Mouse (Mus musculus): ENCODE measurements around the gene Gabrb1. TPM values are rescaled to one million over a fixed set of nuclear protein-coding genes. Genes with fewer than 3 reads are reported as not detected.

The Gabrb1 gene
- polyA plus RNA-seq, 1 experiment from 2014 or later: 0.26 TPM

GRCm38 (mm10) chr5:71970140-71970800, 312.4 kb downstream of the Gabrb1 start:
- H3K36me3 ChIP-seq: no peaks in the 10 kb centered on the region
- no peak for ATAC-seq (ENCODE audit: borderline replicate concordance, extremely low read depth, low FRiP score, low TSS enrichment)
- 77% methylated on average over 8 of the region's 8 CpGs for WGBS
- no peak overlapping the region for H3K27ac ChIP-seq
- no peak overlapping the region for H3K9ac ChIP-seq
- no peak overlapping the region for H3K4me3 ChIP-seq
- no peaks in the 10 kb centered on the region for H3K27me3 ChIP-seq
- H3K4me1 ChIP-seq: no peaks in the 10 kb centered on the region
- H3K9me3 ChIP-seq: no peaks in the 10 kb centered on the region
- no peak overlapping the region for H3K4me2 ChIP-seq

- no peak for ATAC-seq (ENCODE audit: borderline replicate concordance, extremely low read depth, low FRiP score, low TSS enrichment)
- H3K4me3 ChIP-seq: no peak overlapping the region
Measured at GRCm38 (mm10) chr5:71972831-71973230, 314.9 kb downstream of the Gabrb1 start.

GRCm38 (mm10) chr5:71976133-71976532, 318.2 kb downstream of the Gabrb1 start:
- Histone ChIP-seq H3K4me1 (no peaks in the 10 kb centered on the region), H3K4me3 (no peak overlapping the region), H3K4me2 (no peak overlapping the region), H3K9me3 (no peaks in the 10 kb centered on the region), H3K9ac (no peak overlapping the region), H3K27ac (no peak overlapping the region), H3K27me3 (no peaks in the 10 kb centered on the region), H3K36me3 (no peaks in the 10 kb centered on the region)
- WGBS: 76% methylated on average over 4 of the region's 4 CpGs
- ATAC-seq (ENCODE audit: borderline replicate concordance, extremely low read depth, low FRiP score, low TSS enrichment): no peak

More at GRCm38 (mm10) chr5:71972831-71973230, 314.9 kb downstream of the Gabrb1 start:
- 71% methylated on average over 5 of the region's 5 CpGs for WGBS
- H3K9me3 ChIP-seq: no peaks in the 10 kb centered on the region
- H3K4me1 ChIP-seq: no peaks in the 10 kb centered on the region
- no peaks in the 10 kb centered on the region for H3K36me3 ChIP-seq
- H3K9ac ChIP-seq: no peak overlapping the region
- no peaks in the 10 kb centered on the region for H3K27me3 ChIP-seq
- no peak overlapping the region for H3K4me2 ChIP-seq
- no peak overlapping the region for H3K27ac ChIP-seq

GRCm38 (mm10) chr5:71976571-71977061, 318.7 kb downstream of the Gabrb1 start:
- Histone ChIP-seq H3K4me1 (no peaks in the 10 kb centered on the region), H3K27me3 (no peaks in the 10 kb centered on the region), H3K9me3 (no peaks in the 10 kb centered on the region), H3K36me3 (no peaks in the 10 kb centered on the region), H3K27ac (no peak overlapping the region), H3K9ac (no peak overlapping the region), H3K4me3 (no peak overlapping the region), H3K4me2 (no peak overlapping the region)
- no peak for ATAC-seq (ENCODE audit: borderline replicate concordance, extremely low read depth, low FRiP score, low TSS enrichment)
- 61% methylated on average over 5 of the region's 5 CpGs for WGBS

DNA sequence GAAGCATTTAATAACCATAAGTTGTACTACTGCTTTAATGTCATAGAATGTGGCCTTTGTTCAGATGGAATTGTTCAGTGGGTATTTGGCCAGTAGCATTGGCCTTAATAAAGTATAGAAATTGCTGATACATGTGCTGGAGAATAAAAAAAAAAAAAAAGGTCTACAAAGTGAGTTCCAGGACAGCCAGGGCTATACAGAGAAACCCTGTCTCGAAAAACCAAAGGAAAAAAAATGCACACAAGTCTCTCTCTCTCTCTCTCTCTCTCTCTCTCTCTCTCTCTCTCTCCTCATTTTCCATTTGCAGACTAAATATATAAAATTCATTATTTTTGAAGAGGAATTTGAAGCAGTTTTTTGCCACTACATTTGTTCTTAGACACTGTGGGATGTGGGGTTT, 328.6 kb downstream of the Gabrb1 start:
- ATAC-seq (ENCODE audit: borderline replicate concordance, extremely low read depth, low FRiP score, low TSS enrichment): no peak
- Histone ChIP-seq H3K4me2 (no peak overlapping the region), H3K9ac (no peak overlapping the region), H3K4me1 (no peaks in the 10 kb centered on the region), H3K9me3 (no peaks in the 10 kb centered on the region), H3K4me3 (no peak overlapping the region), H3K27ac (no peak overlapping the region), H3K27me3 (no peaks in the 10 kb centered on the region), H3K36me3 (no peaks in the 10 kb centered on the region)
- WGBS: 73% methylated on average over 1 of the region's 1 CpGs

- no peaks in the 10 kb centered on the region for H3K36me3 ChIP-seq
- H3K9ac ChIP-seq: no peak overlapping the region
- no peak overlapping the region for H3K4me3 ChIP-seq
- no peaks in the 10 kb centered on the region for H3K4me1 ChIP-seq
- WGBS: 67% methylated on average over 5 of the region's 5 CpGs
- no peak overlapping the region for H3K27ac ChIP-seq
- no peaks in the 10 kb centered on the region for H3K9me3 ChIP-seq
- no peak for ATAC-seq (ENCODE audit: borderline replicate concordance, extremely low read depth, low FRiP score, low TSS enrichment)
- no peak overlapping the region for H3K4me2 ChIP-seq
- no peaks in the 10 kb centered on the region for H3K27me3 ChIP-seq
Measured at GRCm38 (mm10) chr5:71986983-71987398, 329.1 kb downstream of the Gabrb1 start.

GRCm38 (mm10) chr5:71999466-71999865, 341.6 kb downstream of the Gabrb1 start:
- H3K36me3 ChIP-seq: no peaks in the 10 kb centered on the region
- no peak overlapping the region for H3K9ac ChIP-seq
- no peaks in the 10 kb centered on the region for H3K27me3 ChIP-seq
- no peaks in the 10 kb centered on the region for H3K9me3 ChIP-seq
- H3K27ac ChIP-seq: no peak overlapping the region
- no peaks in the 10 kb centered on the region for H3K4me1 ChIP-seq
- no peak overlapping the region for H3K4me3 ChIP-seq
- H3K4me2 ChIP-seq: no peak overlapping the region
- ATAC-seq (ENCODE audit: borderline replicate concordance, extremely low read depth, low FRiP score, low TSS enrichment): no peak
- 77% methylated on average over 4 of the region's 4 CpGs for WGBS

DNA sequence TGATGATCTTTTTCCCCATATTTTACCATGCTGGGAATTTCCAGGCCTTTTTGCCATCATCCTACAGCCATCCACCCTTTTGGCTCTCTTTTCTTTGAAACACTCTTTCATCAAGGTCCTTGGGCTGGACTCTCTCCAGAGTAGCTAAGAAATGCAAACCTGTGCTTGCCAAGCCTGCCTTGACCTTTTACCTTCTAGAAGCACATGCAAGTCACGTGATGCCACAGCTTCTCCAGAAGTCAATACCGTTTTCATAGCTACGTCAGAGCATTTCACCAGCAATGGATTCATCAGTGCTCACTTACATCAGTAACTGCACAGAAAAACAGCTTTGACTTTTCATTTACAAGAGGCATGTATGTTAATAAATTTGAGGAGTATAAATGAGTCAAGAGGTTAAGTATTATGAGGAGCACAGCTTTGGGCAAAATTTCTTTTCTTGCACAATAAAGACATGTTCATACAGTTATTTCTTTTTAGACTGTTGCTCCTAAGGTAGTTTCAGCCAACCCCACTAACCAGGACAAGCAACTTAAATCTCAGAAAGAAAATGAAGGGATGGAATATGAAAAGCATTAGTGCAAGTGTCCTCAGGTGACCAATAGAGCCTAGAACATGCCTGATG, 346.0 kb downstream of the Gabrb1 start:
- H3K9me3 ChIP-seq: no peaks in the 10 kb centered on the region
- H3K4me3 ChIP-seq: no peak overlapping the region
- WGBS: 65% methylated on average over 3 of the region's 3 CpGs
- no peak overlapping the region for H3K9ac ChIP-seq
- H3K27ac ChIP-seq: no peak overlapping the region
- H3K27me3 ChIP-seq: no peaks in the 10 kb centered on the region
- H3K4me1 ChIP-seq: no peaks in the 10 kb centered on the region
- H3K36me3 ChIP-seq: no peaks in the 10 kb centered on the region
- no peak for ATAC-seq (ENCODE audit: borderline replicate concordance, extremely low read depth, low FRiP score, low TSS enrichment)
- H3K4me2 ChIP-seq: no peak overlapping the region

DNA sequence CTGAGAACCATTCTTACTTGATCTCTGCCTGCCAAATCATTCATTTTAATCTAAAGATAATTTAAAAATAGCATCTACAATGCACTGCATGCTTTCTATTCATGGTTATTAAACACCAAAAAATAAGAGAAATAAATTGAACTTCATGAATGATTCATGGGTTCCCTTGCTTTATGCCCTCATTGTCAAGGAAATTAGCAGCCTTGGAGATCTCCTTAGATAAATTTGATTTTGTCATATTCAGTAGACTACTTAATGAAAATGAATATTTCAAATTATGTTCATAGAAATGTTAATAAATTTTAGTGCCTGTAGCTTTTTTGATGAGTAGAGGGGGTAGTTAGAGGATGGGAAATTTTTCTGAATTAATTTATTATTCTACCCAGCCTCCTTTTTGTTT, 379.0 kb downstream of the Gabrb1 start:
- Histone ChIP-seq H3K4me2 (no peak overlapping the region), H3K9ac (no peak overlapping the region), H3K4me1 (no peaks in the 10 kb centered on the region), H3K36me3 (no peaks in the 10 kb centered on the region), H3K27me3 (no peaks in the 10 kb centered on the region), H3K27ac (no peak overlapping the region), H3K9me3 (no peaks in the 10 kb centered on the region), H3K4me3 (no peak overlapping the region)
- ATAC-seq (ENCODE audit: borderline replicate concordance, extremely low read depth, low FRiP score, low TSS enrichment): no peak

GRCm38 (mm10) chr5:72043226-72044151, 385.6 kb downstream of the Gabrb1 start:
- WGBS: 49% methylated on average over 12 of the region's 12 CpGs
- no peaks in the 10 kb centered on the region for H3K4me1 ChIP-seq
- no peak overlapping the region for H3K4me3 ChIP-seq
- H3K27ac ChIP-seq: no peak overlapping the region
- no peak overlapping the region for H3K9ac ChIP-seq
- H3K27me3 ChIP-seq: no peaks in the 10 kb centered on the region
- H3K9me3 ChIP-seq: no peaks in the 10 kb centered on the region
- no peak for ATAC-seq (ENCODE audit: borderline replicate concordance, extremely low read depth, low FRiP score, low TSS enrichment)
- H3K36me3 ChIP-seq: no peaks in the 10 kb centered on the region
- no peak overlapping the region for H3K4me2 ChIP-seq

- Histone ChIP-seq H3K9me3 (no peaks in the 10 kb centered on the region), H3K4me2 (no peak overlapping the region), H3K27me3 (no peaks in the 10 kb centered on the region), H3K4me3 (no peak overlapping the region), H3K36me3 (no peaks in the 10 kb centered on the region), H3K9ac (no peak overlapping the region), H3K27ac (no peak overlapping the region), H3K4me1 (no peaks in the 10 kb centered on the region)
- ATAC-seq (ENCODE audit: borderline replicate concordance, extremely low read depth, low FRiP score, low TSS enrichment): no peak
- WGBS: 75% methylated on average over 2 of the region's 2 CpGs
Measured at GRCm38 (mm10) chr5:72046261-72046660, 388.3 kb downstream of the Gabrb1 start.

- Histone ChIP-seq H3K4me3 (no peak overlapping the region), H3K9me3 (no peaks in the 10 kb centered on the region), H3K27ac (no peak overlapping the region), H3K9ac (no peak overlapping the region), H3K36me3 (no peaks in the 10 kb centered on the region), H3K4me1 (no peaks in the 10 kb centered on the region), H3K27me3 (no peaks in the 10 kb centered on the region), H3K4me2 (no peak overlapping the region)
- WGBS: 56% methylated on average over 1 of the region's 1 CpGs
- no peak for ATAC-seq (ENCODE audit: borderline replicate concordance, extremely low read depth, low FRiP score, low TSS enrichment)
Measured at GRCm38 (mm10) chr5:72064079-72064478, 406.2 kb downstream of the Gabrb1 start.

Data from lung, embryonic 15.5 days (tissue).